Mouse (Mus musculus): Measurements from ENCODE around the gene Gucy2d.

DNA sequence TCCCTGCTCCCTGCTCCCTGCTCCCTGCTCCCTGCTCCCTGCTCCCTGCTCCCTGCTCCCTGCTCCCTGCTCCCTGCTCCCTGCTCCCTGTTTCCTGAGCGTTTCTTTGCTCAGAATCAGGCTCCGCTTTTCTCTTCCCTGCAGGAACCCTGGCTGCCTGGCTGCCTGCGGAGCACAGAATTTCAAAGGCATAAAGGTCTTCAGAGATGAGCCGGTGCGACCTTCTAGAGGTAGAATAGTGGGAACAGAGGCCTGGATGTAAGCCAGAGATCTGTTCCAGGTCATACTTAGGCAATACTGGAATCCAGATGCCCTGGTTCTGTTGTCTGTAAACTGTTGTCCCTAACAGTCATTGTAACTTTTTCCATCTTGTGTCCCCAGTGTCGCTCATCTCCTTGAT, 84.2 kb downstream of the Gucy2d start:
- TF ChIP-seq CTCF (IDR thresholded peaks at IDR 0.05; ENCODE audit: insufficient read depth, low read depth, low read length), result no peak
- TF ChIP-seq POLR2A (IDR thresholded peaks at IDR 0.05; ENCODE audit: insufficient read depth, low read depth, low read length), result no peak
